Mouse (Mus musculus) thymus, postnatal 0 days (tissue): ENCODE data around the gene Mov10l1. TPM values are rescaled to one million over a fixed set of nuclear protein-coding genes. Genes with fewer than 3 reads are reported as not detected.

Experiments used
- DNase-seq: peaks from one replicate; pipeline ENCODE4 v3.0.0-alpha.2; 2015; ENCODE audit warnings: low spot score
- polyA plus RNA-seq: library from polyadenylated mRNA; unstranded; fragments of >200 nt; fragmentation: Nextera tagmentation; extraction: Ambion mirVana; gene quantifications from 2 replicates; pipeline ENCODE4 v1.2.1, GENCODE M21; 2015

Gene Mov10l1
- polyA plus RNA-seq, 1 experiment from 2014 or later = 0.22 TPM

GRCm38 (mm10) chr15:89074613-89075477 is 92.1 kb downstream of the Mov10l1 start, which contains the start of gene Trabd:
TSS of gene Trabd (plus strand) at chr15:89075124.
- DNase-seq = peak; percentile 17

GRCm38 (mm10) chr15:89075478-89076147 is 92.9 kb downstream of the Mov10l1 start:
- DNase-seq = peak; percentile 90

GRCm38 (mm10) chr15:89076156-89076731 is 93.5 kb downstream of the Mov10l1 start:
- DNase-seq = peak; percentile 35

GRCm38 (mm10) chr15:89078208-89078836 is 95.6 kb downstream of the Mov10l1 start:
- DNase-seq = peak; percentile 76

- no peak for DNase-seq
Measured at GRCm38 (mm10) chr15:89083906-89084305, 101.2 kb downstream of the Mov10l1 start.

GRCm38 (mm10) chr15:89084826-89085225 is 102.1 kb downstream of the Mov10l1 start:
- DNase-seq = no peak

GRCm38 (mm10) chr15:89088607-89089247 is 106.0 kb downstream of the Mov10l1 start, which contains the start of gene Selenoo:
TSS of gene Selenoo (plus strand) at chr15:89089084.
- peak; percentile 83 for DNase-seq

GRCm38 (mm10) chr15:89089248-89090051 is 106.7 kb downstream of the Mov10l1 start:
- DNase-seq = peak; percentile 19

- DNase-seq = no peak
Measured at GRCm38 (mm10) chr15:89090662-89091061, 108.0 kb downstream of the Mov10l1 start.

- no peak for DNase-seq
Measured at GRCm38 (mm10) chr15:89092181-89092580, 109.5 kb downstream of the Mov10l1 start.

- DNase-seq = no peak
Measured at GRCm38 (mm10) chr15:89097450-89097849, 114.7 kb downstream of the Mov10l1 start.

- DNase-seq = no peak
Measured at GRCm38 (mm10) chr15:89098616-89099015, 115.9 kb downstream of the Mov10l1 start.

- DNase-seq = no peak
Measured at GRCm38 (mm10) chr15:89100823-89101222, 118.1 kb downstream of the Mov10l1 start.

GRCm38 (mm10) chr15:89102646-89103045 is 119.9 kb downstream of the Mov10l1 start:
- no peak for DNase-seq

- no peak for DNase-seq
Measured at GRCm38 (mm10) chr15:89103921-89104320, 121.2 kb downstream of the Mov10l1 start.

- no peak for DNase-seq
Measured at GRCm38 (mm10) chr15:89104425-89104824, 121.7 kb downstream of the Mov10l1 start.
